Mouse (Mus musculus) G1E-ER4 (cell line): ENCODE measurements around the gene Gpx7. TPM values are rescaled to one million over a fixed set of nuclear protein-coding genes. Genes with fewer than 3 reads are reported as not detected.
A peak's percentile ranks its signal among the peaks of the same experiment; 100 is the strongest.

Experiments used
- GATA1 ChIP-seq: IDR thresholded peaks from one replicate; pipeline ENCODE4 v1.8.0; 2012; ENCODE audit warnings: low read length, inconsistent platforms
- polyA plus RNA-seq: library from polyadenylated mRNA; stranded (reverse); fragments of >175 nt; gene quantifications from 2 replicates; pipeline ENCODE4 v1.2.3, GENCODE M21; 2012

Gene Gpx7
- polyA plus RNA-seq = not detected in 2 replicates

- no peak for TF ChIP-seq GATA1
Measured at GRCm38 (mm10) chr4:108406861-108407401, at the start of gene Gpx7. Gene Gpx7, minus strand, starts transcription at chr4:108406961.

- TF ChIP-seq GATA1 = no peak
Measured at GRCm38 (mm10) chr4:108456028-108456427, 49.3 kb upstream of the Gpx7 start.

- no peak for TF ChIP-seq GATA1
Measured at GRCm38 (mm10) chr4:108448091-108448490, 41.3 kb upstream of the Gpx7 start.

- no peak for TF ChIP-seq GATA1
Measured at GRCm38 (mm10) chr4:108438082-108438840, 31.5 kb upstream of the Gpx7 start.

GRCm38 (mm10) chr4:108436225-108436624 is 29.5 kb upstream of the Gpx7 start:
- TF ChIP-seq GATA1 = no peak

- TF ChIP-seq GATA1 = no peak
Measured at GRCm38 (mm10) chr4:108435646-108436045, 28.9 kb upstream of the Gpx7 start.

- TF ChIP-seq GATA1 = no peak
Measured at GRCm38 (mm10) chr4:108434781-108435180, 28.0 kb upstream of the Gpx7 start.

- no peak for TF ChIP-seq GATA1
Measured at GRCm38 (mm10) chr4:108434221-108434620, 27.5 kb upstream of the Gpx7 start.

GRCm38 (mm10) chr4:108433341-108433740 is 26.6 kb upstream of the Gpx7 start:
- no peak for TF ChIP-seq GATA1

GRCm38 (mm10) chr4:108431561-108431936 is 24.8 kb upstream of the Gpx7 start:
- TF ChIP-seq GATA1 = no peak

GRCm38 (mm10) chr4:108430656-108431560 is 24.1 kb upstream of the Gpx7 start:
- TF ChIP-seq GATA1 = no peak

- no peak for TF ChIP-seq GATA1
Measured at GRCm38 (mm10) chr4:108428341-108428721, 21.6 kb upstream of the Gpx7 start.

- TF ChIP-seq GATA1 = peak; percentile 57
Measured at GRCm38 (mm10) chr4:108427719-108428340, 21.1 kb upstream of the Gpx7 start.

GRCm38 (mm10) chr4:108424587-108424986 is 17.8 kb upstream of the Gpx7 start:
- TF ChIP-seq GATA1 = no peak

GRCm38 (mm10) chr4:108407621-108408020 is 860 bp upstream of the Gpx7 start:
- no peak for TF ChIP-seq GATA1
